Mouse (Mus musculus): ENCODE measurements around the gene Spata21. TPM values are rescaled to one million over a fixed set of nuclear protein-coding genes. Genes with fewer than 3 reads are reported as not detected.

The Spata21 gene
- total RNA-seq (2023; ENCODE audit: inconsistent age): not detected in 4 replicates

DNA sequence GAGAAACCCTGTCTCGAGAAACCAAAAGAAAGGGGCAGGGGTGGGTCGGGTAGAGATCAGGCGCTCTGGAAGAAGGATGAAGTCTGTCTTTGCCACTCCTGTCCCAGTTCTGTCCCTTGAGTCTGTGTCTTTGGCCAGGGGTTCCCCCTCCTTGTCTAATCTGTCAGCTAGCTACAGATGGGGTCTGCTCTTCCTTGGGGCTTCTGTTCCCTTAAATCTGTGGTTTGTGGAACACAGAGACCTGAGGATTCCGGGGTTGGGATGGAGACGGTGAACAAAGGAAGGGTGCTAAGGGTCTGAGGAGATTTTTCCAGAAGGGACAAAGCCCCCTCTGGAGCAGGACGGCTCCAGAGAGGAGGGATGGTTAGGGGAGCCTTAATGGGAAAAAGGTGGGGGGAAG lies at the start of gene Spata21:
Gene Spata21 (plus strand): TSS at position 301 of the 400 bp plus-strand sequence.

DNA sequence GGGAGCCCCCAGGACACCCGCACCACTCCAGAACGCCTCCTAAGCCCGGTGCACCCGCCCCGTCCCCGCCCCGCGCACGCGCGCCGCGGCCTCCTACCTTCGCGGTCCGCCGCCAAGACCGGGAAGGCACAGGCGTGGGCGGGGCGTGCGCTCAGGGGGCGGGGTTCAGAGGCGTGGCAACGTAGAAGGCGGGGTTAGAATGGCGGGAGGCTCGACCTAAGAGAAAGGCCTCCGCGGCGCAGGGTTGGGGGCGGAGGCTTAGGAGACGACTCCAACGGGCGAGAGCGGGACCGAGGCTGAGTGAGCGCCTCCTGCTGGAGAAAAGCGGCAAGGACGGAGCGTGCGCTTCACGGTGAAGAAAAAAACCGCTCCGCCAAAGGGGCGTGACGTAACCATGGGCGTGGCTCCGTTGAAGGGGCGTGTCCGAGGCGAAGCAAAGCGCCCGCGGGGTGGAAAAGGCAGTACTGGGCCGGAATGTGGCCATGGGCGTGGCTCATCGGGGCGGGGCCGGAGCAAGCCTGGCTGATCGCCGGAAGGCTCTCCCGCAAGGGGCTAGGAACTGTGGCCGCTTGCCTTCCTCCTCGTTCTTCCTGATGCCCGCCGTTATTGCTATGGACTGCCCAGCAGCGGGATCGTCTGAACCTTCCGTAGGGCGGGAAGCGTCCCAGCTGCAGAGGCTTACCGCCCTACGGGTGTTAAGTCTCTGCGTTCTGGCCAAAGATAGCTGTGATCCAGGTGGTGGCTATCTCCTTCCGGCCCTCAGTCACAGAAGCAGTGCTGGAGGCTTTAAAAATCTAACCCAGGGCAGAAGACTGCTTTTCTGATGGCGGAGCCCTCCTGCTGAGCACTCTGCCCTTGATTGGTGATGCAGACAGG lies 27.5 kb upstream of the Spata21 start, which contains the start of gene Crocc:
Gene Crocc (minus strand): TSS at position 125 of the 876 bp plus-strand sequence.

DNA sequence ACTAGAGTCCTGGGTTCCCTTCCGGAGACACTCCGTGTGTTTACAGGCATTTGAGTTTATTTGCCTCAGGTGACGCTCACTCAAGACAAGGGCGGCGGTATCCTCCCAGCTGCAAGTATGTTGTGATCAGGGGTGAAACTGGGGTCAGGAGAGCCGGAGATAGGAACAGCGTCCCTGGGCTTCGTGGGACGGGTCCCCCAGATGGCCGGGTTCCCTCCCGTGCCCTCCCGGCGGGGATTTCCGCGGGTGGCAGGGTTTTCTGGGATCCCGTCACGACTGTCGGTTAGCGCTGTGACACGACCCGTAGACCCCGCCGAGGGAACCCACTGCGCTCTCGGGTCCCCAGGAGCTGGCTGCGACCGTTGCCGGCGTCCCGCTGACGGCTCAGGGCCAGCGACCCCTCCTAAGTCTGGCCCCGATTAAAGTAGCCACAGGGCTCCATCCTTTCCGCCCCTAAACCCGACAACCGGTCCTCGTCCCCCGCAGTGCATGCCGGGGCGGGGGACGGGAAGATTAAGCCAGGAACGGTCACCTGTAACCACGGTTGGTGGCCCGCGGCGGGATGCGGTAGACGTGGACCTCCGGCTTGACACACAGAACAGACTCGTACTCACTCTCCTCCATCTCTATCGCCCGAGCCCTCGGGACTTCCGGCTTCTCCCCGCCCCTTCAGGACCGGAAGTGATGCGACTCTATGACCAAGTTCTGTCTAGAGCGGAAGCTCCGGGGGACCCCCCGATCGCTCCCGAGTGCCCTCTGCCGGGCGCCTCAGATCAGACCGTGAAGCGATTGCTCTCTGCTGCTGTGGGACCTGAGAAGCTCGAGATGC lies 10.2 kb upstream of the Spata21 start, which contains the start of gene Necap2:
Gene Necap2 (minus strand): TSS at position 677 of the 829 bp plus-strand sequence.

DNA sequence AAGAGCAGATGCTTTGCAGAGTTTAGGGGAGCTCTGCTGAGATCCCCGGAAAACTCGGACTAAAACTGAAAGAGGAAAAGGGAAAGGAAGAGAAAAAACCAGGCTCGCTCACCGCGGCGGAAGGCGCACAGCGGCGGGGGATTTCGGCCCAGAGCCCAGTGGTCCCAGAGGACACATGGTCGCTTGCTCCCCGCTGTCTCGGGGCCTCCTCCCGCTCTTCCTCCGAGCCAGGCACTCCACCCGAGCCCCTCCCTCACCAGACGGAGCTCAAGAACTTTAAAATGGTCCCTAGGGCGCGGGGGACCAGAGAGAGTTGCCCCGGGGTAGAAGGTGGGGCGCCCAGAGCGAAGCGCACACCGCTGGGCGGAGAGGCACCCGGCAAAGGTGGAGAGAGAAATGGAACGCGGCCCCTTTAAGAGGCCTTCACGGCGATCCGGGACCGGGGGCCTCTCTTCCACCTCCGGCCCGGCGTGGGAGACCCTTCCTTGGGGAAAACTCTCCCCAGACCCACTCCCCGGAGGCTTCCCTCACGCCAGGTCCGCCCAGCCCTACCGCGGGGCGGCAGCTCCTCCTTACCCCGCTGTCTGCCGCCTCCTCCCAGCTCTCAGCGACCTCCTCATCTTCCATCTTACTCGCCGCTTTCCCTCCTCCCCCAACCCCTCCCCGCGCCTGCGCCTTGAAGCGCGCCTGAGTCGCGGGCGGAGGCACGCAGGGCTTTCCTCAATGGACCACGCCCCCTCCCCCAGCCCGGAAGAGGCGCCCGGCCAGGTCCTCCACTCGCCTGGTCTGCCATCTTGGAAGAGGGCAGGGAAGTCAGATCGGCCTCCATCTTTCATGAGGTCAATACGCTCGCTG lies 51.2 kb downstream of the Spata21 start, which contains the start of gene Szrd1:
Gene Szrd1 (minus strand): TSS at position 660 of the 855 bp plus-strand sequence.

DNA sequence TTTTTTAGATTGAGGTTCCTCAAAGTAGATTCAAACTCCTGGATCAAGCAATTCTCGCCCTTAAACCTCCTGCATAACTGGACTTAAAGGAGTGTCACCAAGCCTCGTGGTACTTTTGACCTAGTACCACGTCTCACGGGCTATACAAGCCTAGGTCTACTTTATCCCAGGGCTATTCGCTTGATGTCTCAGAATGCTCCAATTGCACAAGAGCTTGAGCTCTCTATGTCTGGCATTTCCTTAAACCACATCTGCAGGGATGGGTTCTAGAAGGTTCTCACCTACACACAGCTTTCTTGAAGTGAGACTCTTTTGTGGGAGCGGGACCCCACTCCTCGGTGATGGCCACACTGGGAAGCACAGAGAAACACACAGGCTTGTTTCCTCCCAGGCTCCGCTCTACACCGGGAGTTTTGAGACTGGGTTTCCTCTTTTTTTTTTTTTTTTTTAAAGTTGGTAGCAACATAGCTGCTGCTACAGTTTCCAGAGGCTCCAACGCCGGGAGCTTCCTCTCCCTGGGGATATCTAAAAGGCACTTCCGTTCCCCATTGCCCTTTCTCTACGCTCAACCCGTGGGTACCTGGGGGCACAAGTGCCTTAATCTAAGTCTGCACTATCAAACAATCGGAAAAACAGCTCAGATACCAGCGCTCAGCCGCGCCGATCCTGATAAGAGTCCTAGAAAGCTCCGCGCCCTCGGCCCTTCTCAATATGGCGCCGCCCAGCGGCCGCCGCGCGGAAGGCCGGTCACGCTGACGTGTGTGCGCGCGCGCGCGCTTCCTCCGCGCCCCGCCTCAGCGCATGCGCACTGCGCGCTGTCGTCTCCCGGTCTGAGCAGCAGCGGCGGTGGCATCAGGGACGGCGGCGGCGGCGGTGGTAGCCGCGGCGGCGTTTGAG lies 59.2 kb downstream of the Spata21 start, which contains the start of gene Fbxo42:
Gene Fbxo42 (plus strand): TSS at position 802 of the 897 bp plus-strand sequence.

Other genes with a start within 250 kb of the Spata21 start
- 0.18 TPM in 1 of 4 replicates, not detected in the others for gene Padi1, start 242.6 kb upstream of the Spata21 start, total RNA-seq (2023; ENCODE audit: inconsistent age)
- 10.0 to 12.8 TPM (median 12.1 TPM) in 4 replicates for gene Padi2, start 182.0 kb upstream of the Spata21 start, total RNA-seq (2023; ENCODE audit: inconsistent age)
- 73.7 to 93.5 TPM (median 79.1 TPM) in 4 replicates for gene Sdhb, start 127.1 kb upstream of the Spata21 start, total RNA-seq (2023; ENCODE audit: inconsistent age)
- gene Atp13a2, start 101.5 kb upstream of the Spata21 start, total RNA-seq (2023; ENCODE audit: inconsistent age): 83.0 to 98.0 TPM (median 89.9 TPM) in 4 replicates
- not detected in 4 replicates for gene Mfap2, start 77.9 kb upstream of the Spata21 start, total RNA-seq (2023; ENCODE audit: inconsistent age)
- gene Crocc, start 27.8 kb upstream of the Spata21 start, total RNA-seq (2023; ENCODE audit: inconsistent age): 14.6 to 19.6 TPM (median 17.0 TPM) in 4 replicates
- 76.1 to 93.7 TPM (median 82.3 TPM) in 4 replicates for gene Necap2, start 10.0 kb upstream of the Spata21 start, total RNA-seq (2023; ENCODE audit: inconsistent age)
- 125 to 154 TPM (median 139 TPM) in 4 replicates for gene Szrd1, start 51.4 kb downstream of the Spata21 start, total RNA-seq (2023; ENCODE audit: inconsistent age)
- gene Fbxo42, start 59.6 kb downstream of the Spata21 start, total RNA-seq (2023; ENCODE audit: inconsistent age): 18.9 to 20.8 TPM (median 20.3 TPM) in 4 replicates
- 2.2 to 4.0 TPM (median 3.0 TPM) in 4 replicates for gene Rsg1, start 125.6 kb downstream of the Spata21 start, total RNA-seq (2023; ENCODE audit: inconsistent age)
- gene Arhgef19, start 151.2 kb downstream of the Spata21 start, total RNA-seq (2023; ENCODE audit: inconsistent age): not detected in 4 replicates
- gene Epha2, start 212.9 kb downstream of the Spata21 start, total RNA-seq (2023; ENCODE audit: inconsistent age): 16.7 to 29.6 TPM (median 21.9 TPM) in 4 replicates

Data from B cell, adult (primary cell).